Mouse (Mus musculus): ENCODE measurements at regions not wholly inside any gene's neighbourhood (a gene's known extent, or its start where the extent isn't known, plus 50 kb on each side); places are given as distances from the start of the nearest gene placed in this dataset.

- ATAC-seq (ENCODE audit: low FRiP score, low TSS enrichment), result no peak
- Histone ChIP-seq H3K4me2 (replicated peaks; ENCODE audit: low read depth, low read length) (no peak overlapping the region), H3K4me1 (ENCODE audit: control insufficient read depth, insufficient read depth, low read length) (no peaks in the 10 kb centered on the region), H3K9me3 (ENCODE audit: control insufficient read depth, low read length) (no peaks in the 10 kb centered on the region), H3K27ac (ENCODE audit: low read depth, low read length) (no peak overlapping the region), H3K36me3 (ENCODE audit: control insufficient read depth, insufficient read depth, low read length) (no peaks in the 10 kb centered on the region), H3K27me3 (ENCODE audit: control insufficient read depth, insufficient read depth, low read length) (no peaks in the 10 kb centered on the region), H3K9ac (ENCODE audit: low read depth, low read length) (no peak overlapping the region), H3K4me3 (ENCODE audit: low read length) (no peak overlapping the region)
- 58% methylated on average over 6 of the region's 6 CpGs for WGBS
These were observed 242.7 kb upstream of the Adamts16 start for GRCm38 (mm10) chr13:71084301-71084700.

GRCm38 (mm10) chr13:71075916-71076315 lies 234.3 kb upstream of the Adamts16 start:
- Histone ChIP-seq H3K27me3 (ENCODE audit: control insufficient read depth, insufficient read depth, low read length) (no peaks in the 10 kb centered on the region), H3K27ac (ENCODE audit: low read depth, low read length) (no peak overlapping the region), H3K4me3 (ENCODE audit: low read length) (no peak overlapping the region), H3K4me2 (replicated peaks; ENCODE audit: low read depth, low read length) (no peak overlapping the region), H3K9me3 (ENCODE audit: control insufficient read depth, low read length) (no peaks in the 10 kb centered on the region), H3K36me3 (ENCODE audit: control insufficient read depth, insufficient read depth, low read length) (no peaks in the 10 kb centered on the region), H3K4me1 (ENCODE audit: control insufficient read depth, insufficient read depth, low read length) (no peaks in the 10 kb centered on the region), H3K9ac (ENCODE audit: low read depth, low read length) (no peak overlapping the region)
- 87% methylated on average over 4 of the region's 4 CpGs for WGBS
- ATAC-seq (ENCODE audit: low FRiP score, low TSS enrichment), result no peak

- H3K9me3 ChIP-seq (ENCODE audit: control insufficient read depth, low read length), result no peaks in the 10 kb centered on the region
- no peaks in the 10 kb centered on the region for H3K27me3 ChIP-seq (ENCODE audit: control insufficient read depth, insufficient read depth, low read length)
- no peak for ATAC-seq (ENCODE audit: low FRiP score, low TSS enrichment)
- H3K27ac ChIP-seq (ENCODE audit: low read depth, low read length), result no peak overlapping the region
- WGBS, result 70% methylated on average over 10 of the region's 10 CpGs
- no peaks in the 10 kb centered on the region for H3K4me1 ChIP-seq (ENCODE audit: control insufficient read depth, insufficient read depth, low read length)
- H3K4me3 ChIP-seq (ENCODE audit: low read length), result no peak overlapping the region
- no peaks in the 10 kb centered on the region for H3K36me3 ChIP-seq (ENCODE audit: control insufficient read depth, insufficient read depth, low read length)
- no peak overlapping the region for H3K4me2 ChIP-seq (replicated peaks; ENCODE audit: low read depth, low read length)
- no peak overlapping the region for H3K9ac ChIP-seq (ENCODE audit: low read depth, low read length)
These were observed 232.4 kb upstream of the Adamts16 start for GRCm38 (mm10) chr13:71074012-71074411.

- Histone ChIP-seq H3K4me3 (ENCODE audit: low read length) (no peak overlapping the region), H3K4me1 (ENCODE audit: control insufficient read depth, insufficient read depth, low read length) (no peaks in the 10 kb centered on the region), H3K27me3 (ENCODE audit: control insufficient read depth, insufficient read depth, low read length) (no peaks in the 10 kb centered on the region), H3K4me2 (replicated peaks; ENCODE audit: low read depth, low read length) (no peak overlapping the region), H3K9me3 (ENCODE audit: control insufficient read depth, low read length) (no peaks in the 10 kb centered on the region), H3K9ac (ENCODE audit: low read depth, low read length) (no peak overlapping the region), H3K36me3 (ENCODE audit: control insufficient read depth, insufficient read depth, low read length) (no peaks in the 10 kb centered on the region), H3K27ac (ENCODE audit: low read depth, low read length) (no peak overlapping the region)
- WGBS, result 71% methylated on average over 11 of the region's 11 CpGs
- ATAC-seq (ENCODE audit: low FRiP score, low TSS enrichment), result no peak
These were observed 227.2 kb upstream of the Adamts16 start for GRCm38 (mm10) chr13:71068757-71069201.

- H3K9me3 ChIP-seq (ENCODE audit: control insufficient read depth, low read length), result no peaks in the 10 kb centered on the region
- WGBS, result 18% methylated on average over 4 of the region's 4 CpGs
These were observed 226.4 kb upstream of the Adamts16 start for GRCm38 (mm10) chr13:71068011-71068410.

GRCm38 (mm10) chr13:71065568-71065967 lies 224.0 kb upstream of the Adamts16 start:
- Histone ChIP-seq H3K4me1 (ENCODE audit: control insufficient read depth, insufficient read depth, low read length) (no peaks in the 10 kb centered on the region), H3K4me2 (replicated peaks; ENCODE audit: low read depth, low read length) (no peak overlapping the region), H3K9me3 (ENCODE audit: control insufficient read depth, low read length) (no peaks in the 10 kb centered on the region), H3K9ac (ENCODE audit: low read depth, low read length) (no peak overlapping the region), H3K27ac (ENCODE audit: low read depth, low read length) (no peak overlapping the region), H3K36me3 (ENCODE audit: control insufficient read depth, insufficient read depth, low read length) (no peaks in the 10 kb centered on the region), H3K4me3 (ENCODE audit: low read length) (no peak overlapping the region), H3K27me3 (ENCODE audit: control insufficient read depth, insufficient read depth, low read length) (no peaks in the 10 kb centered on the region)
- ATAC-seq (ENCODE audit: low FRiP score, low TSS enrichment), result no peak
- 83% methylated on average over 1 of the region's 1 CpGs for WGBS

More at GRCm38 (mm10) chr13:71068011-71068410, 226.4 kb upstream of the Adamts16 start:
- H3K9ac ChIP-seq (ENCODE audit: low read depth, low read length), result no peak overlapping the region
- H3K4me3 ChIP-seq (ENCODE audit: low read length), result no peak overlapping the region
- H3K27ac ChIP-seq (ENCODE audit: low read depth, low read length), result no peak overlapping the region
- ATAC-seq (ENCODE audit: low FRiP score, low TSS enrichment), result no peak
- no peak overlapping the region for H3K4me2 ChIP-seq (replicated peaks; ENCODE audit: low read depth, low read length)
- no peaks in the 10 kb centered on the region for H3K27me3 ChIP-seq (ENCODE audit: control insufficient read depth, insufficient read depth, low read length)
- H3K36me3 ChIP-seq (ENCODE audit: control insufficient read depth, insufficient read depth, low read length), result no peaks in the 10 kb centered on the region
- H3K4me1 ChIP-seq (ENCODE audit: control insufficient read depth, insufficient read depth, low read length), result no peaks in the 10 kb centered on the region

GRCm38 (mm10) chr13:71064590-71065307 lies 223.1 kb upstream of the Adamts16 start:
- no peak overlapping the region for H3K4me2 ChIP-seq (replicated peaks; ENCODE audit: low read depth, low read length)
- no peaks in the 10 kb centered on the region for H3K9me3 ChIP-seq (ENCODE audit: control insufficient read depth, low read length)
- no peaks in the 10 kb centered on the region for H3K4me1 ChIP-seq (ENCODE audit: control insufficient read depth, insufficient read depth, low read length)
- 79% methylated on average over 8 of the region's 8 CpGs for WGBS
- H3K4me3 ChIP-seq (ENCODE audit: low read length), result no peak overlapping the region
- H3K27me3 ChIP-seq (ENCODE audit: control insufficient read depth, insufficient read depth, low read length), result no peaks in the 10 kb centered on the region
- ATAC-seq (ENCODE audit: low FRiP score, low TSS enrichment), result no peak
- no peak overlapping the region for H3K9ac ChIP-seq (ENCODE audit: low read depth, low read length)
- H3K27ac ChIP-seq (ENCODE audit: low read depth, low read length), result no peak overlapping the region
- H3K36me3 ChIP-seq (ENCODE audit: control insufficient read depth, insufficient read depth, low read length), result no peaks in the 10 kb centered on the region

DNA sequence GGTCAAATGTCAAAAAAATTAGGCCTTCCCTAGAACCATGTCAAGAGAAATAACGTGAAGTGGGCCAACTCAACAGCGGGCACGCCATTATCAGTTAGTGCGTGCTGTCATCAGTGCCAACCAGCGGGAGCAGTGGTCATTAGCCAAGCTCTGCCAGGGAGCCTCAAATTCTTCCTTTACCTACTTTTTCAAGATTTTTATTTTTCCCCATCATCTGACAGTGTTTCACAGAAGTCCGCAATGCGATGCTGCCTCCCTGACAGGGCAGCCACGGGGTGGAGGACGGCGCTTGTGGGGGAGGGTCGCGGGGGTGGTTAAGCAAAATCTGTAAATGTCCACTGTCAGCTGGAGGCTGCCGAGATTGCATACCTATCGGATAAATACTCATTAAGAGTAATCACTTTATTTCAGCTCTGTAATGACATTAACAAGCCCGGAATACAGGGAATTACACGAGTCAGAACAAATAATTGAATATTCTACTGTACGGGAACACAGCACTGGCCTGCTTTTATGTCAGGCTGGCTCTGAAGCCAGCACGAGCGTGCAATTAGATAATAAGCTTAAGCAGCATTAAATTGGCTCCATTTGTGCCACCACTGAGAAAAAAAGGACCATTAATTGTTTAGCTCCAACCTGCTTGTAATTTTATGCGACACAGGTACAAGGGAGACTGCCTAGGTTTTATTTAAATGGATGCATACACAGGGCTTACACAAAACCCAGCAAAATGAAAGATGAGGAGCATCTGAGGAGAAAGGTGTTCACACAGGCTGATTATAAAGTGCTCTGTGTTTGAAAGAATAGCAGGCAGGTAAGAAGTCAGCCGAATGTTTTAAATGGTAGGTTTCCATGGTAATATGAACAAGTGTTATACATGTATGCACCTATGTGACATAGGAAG lies 212.0 kb upstream of the Adamts16 start:
- Histone ChIP-seq H3K4me2 (replicated peaks; ENCODE audit: low read depth, low read length) (no peak overlapping the region), H3K4me1 (ENCODE audit: control insufficient read depth, insufficient read depth, low read length) (no peaks in the 10 kb centered on the region)
- 83% methylated on average over 21 of the region's 21 CpGs for WGBS

GRCm38 (mm10) chr13:71050646-71051045 lies 209.0 kb upstream of the Adamts16 start:
- Histone ChIP-seq H3K4me3 (ENCODE audit: low read length) (no peak overlapping the region; the same call in 1 of the 2 replicates), H3K9me3 (ENCODE audit: control insufficient read depth, low read length) (no peaks in the 10 kb centered on the region), H3K4me1 (ENCODE audit: control insufficient read depth, insufficient read depth, low read length) (no peaks in the 10 kb centered on the region), H3K27ac (ENCODE audit: low read depth, low read length) (no peak overlapping the region), H3K36me3 (ENCODE audit: control insufficient read depth, insufficient read depth, low read length) (no peaks in the 10 kb centered on the region), H3K9ac (ENCODE audit: low read depth, low read length) (no peak overlapping the region), H3K4me2 (replicated peaks; ENCODE audit: low read depth, low read length) (peak overlapping the region; percentile 10; the same call in 1 of the 2 replicates), H3K27me3 (ENCODE audit: control insufficient read depth, insufficient read depth, low read length) (no peaks in the 10 kb centered on the region)
- no peak for ATAC-seq (ENCODE audit: low FRiP score, low TSS enrichment)
- WGBS, result 40% methylated on average over 13 of the region's 13 CpGs

More for the DNA sequence above, 212.0 kb upstream of the Adamts16 start:
- H3K4me3 ChIP-seq (ENCODE audit: low read length), result no peak overlapping the region
- H3K36me3 ChIP-seq (ENCODE audit: control insufficient read depth, insufficient read depth, low read length), result no peaks in the 10 kb centered on the region
- no peak for ATAC-seq (ENCODE audit: low FRiP score, low TSS enrichment)
- no peaks in the 10 kb centered on the region for H3K9me3 ChIP-seq (ENCODE audit: control insufficient read depth, low read length)
- H3K9ac ChIP-seq (ENCODE audit: low read depth, low read length), result no peak overlapping the region
- H3K27me3 ChIP-seq (ENCODE audit: control insufficient read depth, insufficient read depth, low read length), result no peaks in the 10 kb centered on the region
- no peak overlapping the region for H3K27ac ChIP-seq (ENCODE audit: low read depth, low read length)
